Mouse (Mus musculus): ENCODE data around the gene Adm2. TPM values are rescaled to one million over a fixed set of nuclear protein-coding genes. Genes with fewer than 3 reads are reported as not detected.
A peak's percentile ranks its signal among the peaks of the same experiment; 100 is the strongest.

Adm2 gene
- polyA plus RNA-seq, 1 experiment from 2014 or later, result 0.83 TPM

DNA sequence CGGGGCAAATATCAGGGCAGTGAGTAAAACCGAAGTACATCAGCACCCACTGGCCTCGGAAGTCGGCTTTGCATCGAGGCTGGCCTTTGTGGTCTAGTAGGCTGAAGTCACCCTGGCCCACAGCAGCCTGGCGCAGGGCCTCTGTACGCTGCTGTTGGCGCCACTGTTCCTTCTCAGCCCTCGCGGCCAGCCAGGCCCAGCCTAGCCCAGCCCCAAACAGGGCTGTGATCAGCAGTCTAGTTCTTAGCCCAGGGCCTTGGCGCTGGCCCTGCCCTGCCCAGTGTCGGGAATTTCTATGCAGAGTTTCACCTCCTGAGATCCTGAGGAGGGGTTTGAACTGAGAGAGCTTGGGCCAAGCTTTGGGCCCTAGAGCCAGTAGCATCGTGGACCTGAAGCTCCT lies 49.5 kb downstream of the Adm2 start:
- H3K27ac ChIP-seq, result no peak overlapping the region
- H3K9me3 ChIP-seq, result no peaks in the 10 kb centered on the region
- H3K4me3 ChIP-seq, result no peak overlapping the region
- H3K36me3 ChIP-seq, result peaks cover 57% of the 10 kb centered on the region
- no peak overlapping the region; the same call in 1 of the 2 replicates for H3K4me2 ChIP-seq (replicated peaks)
- peak overlapping the region; percentile 35; the same call in 1 of the 2 replicates for H3K9ac ChIP-seq
- 88% methylated on average over 13 of the region's 13 CpGs for WGBS
- H3K27me3 ChIP-seq, result peaks cover 19% of the 10 kb centered on the region
- no peak for ATAC-seq (ENCODE audit: low FRiP score, low read depth)
- H3K4me1 ChIP-seq, result peaks cover 19% of the 10 kb centered on the region

DNA sequence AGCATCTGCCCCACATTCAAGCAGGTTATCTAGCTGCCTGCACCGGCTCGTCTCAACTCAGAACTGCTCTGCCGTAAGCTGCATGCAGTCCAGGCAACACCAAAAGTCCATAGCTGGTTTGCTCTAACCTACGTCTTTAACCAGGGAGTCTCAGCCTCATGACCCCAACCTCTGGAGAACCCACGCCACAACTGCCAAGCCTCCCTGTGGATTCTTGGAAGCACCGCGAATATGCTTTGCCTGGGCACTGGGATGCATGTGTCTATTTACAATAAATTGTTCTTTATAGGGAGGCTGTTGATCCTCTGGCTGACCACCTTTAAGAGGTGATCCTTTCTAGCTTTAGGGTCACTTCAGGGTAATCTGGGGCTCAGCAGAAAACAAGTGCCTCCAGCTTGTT lies 50.0 kb downstream of the Adm2 start:
- Histone ChIP-seq H3K9ac (peak overlapping the region; percentile 35; the same call in 1 of the 2 replicates), H3K4me2 (replicated peaks) (peak overlapping the region; percentile 85), H3K27me3 (peaks cover 24% of the 10 kb centered on the region), H3K27ac (no peak overlapping the region), H3K4me3 (peak overlapping the region; percentile 66; the same call in 1 of the 2 replicates), H3K4me1 (peaks cover 24% of the 10 kb centered on the region), H3K9me3 (no peaks in the 10 kb centered on the region), H3K36me3 (peaks cover 53% of the 10 kb centered on the region)
- ATAC-seq (ENCODE audit: low FRiP score, low read depth), result no peak
- 84% methylated on average over 7 of the region's 7 CpGs for WGBS

DNA sequence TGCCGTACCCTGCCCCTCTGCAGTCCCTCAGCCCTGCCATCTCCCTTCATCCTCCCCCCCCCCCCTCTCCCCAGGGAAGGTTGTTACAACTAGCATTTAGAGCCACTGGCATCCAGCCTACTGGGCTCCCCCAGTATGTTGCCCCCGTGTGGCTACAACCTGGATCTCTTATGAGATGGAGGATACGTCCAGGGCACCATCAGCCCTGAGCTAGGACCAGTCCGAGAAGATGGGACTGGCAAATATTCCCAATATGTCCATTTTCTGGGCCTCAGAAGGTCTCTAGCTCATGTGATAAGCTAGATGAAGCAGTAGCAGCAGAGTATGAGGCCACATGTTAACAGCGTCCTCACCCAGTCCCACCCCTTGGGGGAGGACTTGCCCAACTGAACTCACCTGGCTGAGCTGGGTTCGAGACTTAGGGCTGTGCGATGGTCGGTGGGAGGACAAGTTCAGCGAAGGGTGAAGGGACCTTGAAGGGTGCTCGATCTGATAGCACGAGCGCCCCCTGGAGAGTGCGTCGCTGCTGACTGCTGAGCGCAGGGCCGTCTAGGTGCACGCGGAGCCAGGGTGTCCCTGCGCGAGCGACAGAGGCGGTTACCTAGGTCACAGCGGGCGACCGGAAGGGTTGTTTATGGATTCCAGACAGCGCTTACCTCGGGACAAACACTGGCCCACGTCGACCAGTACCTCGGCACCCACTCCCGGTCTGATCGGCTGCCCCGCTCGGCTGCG lies 50.7 kb downstream of the Adm2 start:
- peak; percentile 77 for ATAC-seq (ENCODE audit: low FRiP score, low read depth)
- H3K9ac ChIP-seq, result peak overlapping the region; percentile 84
- H3K4me3 ChIP-seq, result peak overlapping the region; percentile 66
- H3K27me3 ChIP-seq, result peaks cover 30% of the 10 kb centered on the region
- H3K9me3 ChIP-seq, result no peaks in the 10 kb centered on the region
- peak overlapping the region; percentile 85 for H3K4me2 ChIP-seq (replicated peaks)
- H3K36me3 ChIP-seq, result peaks cover 46% of the 10 kb centered on the region
- H3K4me1 ChIP-seq, result peaks cover 28% of the 10 kb centered on the region
- 2% methylated on average over 35 of the region's 35 CpGs for whole genome bisulfite sequencing
- peak overlapping the region; percentile 87 for H3K27ac ChIP-seq

DNA sequence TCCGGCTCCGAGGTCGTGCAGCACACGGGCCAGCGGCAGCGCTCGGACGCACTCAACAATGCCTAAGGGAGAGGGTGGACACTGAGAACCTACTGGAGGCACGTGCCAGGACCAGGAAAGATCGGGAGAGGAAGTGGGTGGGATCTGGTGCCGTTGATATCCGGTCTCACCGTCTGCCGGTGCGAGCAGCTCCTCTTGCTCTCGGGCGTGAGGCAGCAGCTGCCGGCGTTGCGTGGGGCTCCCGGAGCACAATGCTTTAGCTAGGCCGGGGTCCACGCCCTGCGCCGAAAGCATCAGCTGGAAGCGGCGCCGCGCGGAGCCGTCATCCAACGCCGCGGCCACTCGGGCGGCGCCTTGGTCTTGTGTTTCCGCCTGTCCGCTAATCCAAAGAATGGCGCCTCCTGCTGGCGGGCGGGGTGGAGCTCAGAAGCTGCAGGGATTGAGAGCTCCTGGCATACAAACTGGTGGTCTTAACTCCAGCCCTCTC lies 51.3 kb downstream of the Adm2 start, which contains the start of gene Sco2:
TSS of gene Sco2 (minus strand) at position 85 of the 487 bp plus-strand sequence.
- WGBS, result under 1% methylated on average over 42 of the region's 42 CpGs
- H3K4me3 ChIP-seq, result peak within 1 kb of the TSS; percentile 66
- peak within 1 kb of the TSS; percentile 84 for H3K9ac ChIP-seq
- no peaks in the 10 kb centered on the region for H3K9me3 ChIP-seq
- peaks cover 40% of the 10 kb centered on the region for H3K36me3 ChIP-seq
- peak within 1 kb of the TSS; percentile 85 for H3K4me2 ChIP-seq (replicated peaks)
- H3K27ac ChIP-seq, result peak within 1 kb of the TSS; percentile 87
- H3K27me3 ChIP-seq, result peaks cover 36% of the 10 kb centered on the region
- H3K4me1 ChIP-seq, result peaks cover 34% of the 10 kb centered on the region
- peak; percentile 84 for ATAC-seq (ENCODE audit: low FRiP score, low read depth)

Small RNA genes within 50 kb of the gene (microRNA-seq; reads per million reads assigned to microRNA genes)
- not detected for gene Mir6959

Other genes starting within 250 kb of the Adm2 start
- gene Trabd, start 247.6 kb upstream of the Adm2 start, polyA plus RNA-seq (2015; fragmentation: Nextera tagmentation; extraction: Ambion mirVana), result 49.4 and 51.3 TPM in 2 replicates
- gene Selenoo, start 233.6 kb upstream of the Adm2 start, polyA plus RNA-seq (2015; fragmentation: Nextera tagmentation; extraction: Ambion mirVana), result 18.6 and 19.0 TPM in 2 replicates
- gene Tubgcp6, start 199.6 kb upstream of the Adm2 start, polyA plus RNA-seq (2015; fragmentation: Nextera tagmentation; extraction: Ambion mirVana), result 17.5 and 18.1 TPM in 2 replicates
- gene Hdac10, start 194.0 kb upstream of the Adm2 start, polyA plus RNA-seq (2015; fragmentation: Nextera tagmentation; extraction: Ambion mirVana), result 17.4 and 18.7 TPM in 2 replicates
- 6.4 and 6.5 TPM in 2 replicates for gene Mapk12, start 182.0 kb upstream of the Adm2 start, polyA plus RNA-seq (2015; fragmentation: Nextera tagmentation; extraction: Ambion mirVana)
- gene Mapk11, start 173.1 kb upstream of the Adm2 start, polyA plus RNA-seq (2015; fragmentation: Nextera tagmentation; extraction: Ambion mirVana), result 8.4 and 10.4 TPM in 2 replicates
- 130 and 144 TPM in 2 replicates for gene Plxnb2, start 141.9 kb upstream of the Adm2 start, polyA plus RNA-seq (2015; fragmentation: Nextera tagmentation; extraction: Ambion mirVana)
- 22.8 and 25.8 TPM in 2 replicates for gene Dennd6b, start 126.2 kb upstream of the Adm2 start, polyA plus RNA-seq (2015; fragmentation: Nextera tagmentation; extraction: Ambion mirVana)
- 31.8 and 36.3 TPM in 2 replicates for gene Ppp6r2, start 111.2 kb upstream of the Adm2 start, polyA plus RNA-seq (2015; fragmentation: Nextera tagmentation; extraction: Ambion mirVana)
- 62.8 and 66.3 TPM in 2 replicates for gene Sbf1, start 7.4 kb upstream of the Adm2 start, polyA plus RNA-seq (2015; fragmentation: Nextera tagmentation; extraction: Ambion mirVana)
- not detected in 2 replicates for gene Miox, start 11.7 kb downstream of the Adm2 start, polyA plus RNA-seq (2015; fragmentation: Nextera tagmentation; extraction: Ambion mirVana)
- 57.6 and 65.1 TPM in 2 replicates for gene Lmf2, start 32.9 kb downstream of the Adm2 start, polyA plus RNA-seq (2015; fragmentation: Nextera tagmentation; extraction: Ambion mirVana)
- 146 and 162 TPM in 2 replicates for gene Ncaph2, start 33.0 kb downstream of the Adm2 start, polyA plus RNA-seq (2015; fragmentation: Nextera tagmentation; extraction: Ambion mirVana)
- gene Sco2, start 51.1 kb downstream of the Adm2 start, polyA plus RNA-seq (2015; fragmentation: Nextera tagmentation; extraction: Ambion mirVana), result 5.4 and 5.8 TPM in 2 replicates
- 1.3 TPM in 2 replicates for gene Tymp, start 54.3 kb downstream of the Adm2 start, polyA plus RNA-seq (2015; fragmentation: Nextera tagmentation; extraction: Ambion mirVana)
- gene Odf3b, start 56.6 kb downstream of the Adm2 start, polyA plus RNA-seq (2015; fragmentation: Nextera tagmentation; extraction: Ambion mirVana), result 0.23 and 0.29 TPM in 2 replicates
- gene Klhdc7b, start 62.2 kb downstream of the Adm2 start, polyA plus RNA-seq (2015; fragmentation: Nextera tagmentation; extraction: Ambion mirVana), result 0.05 TPM in 1 of 2 replicates, not detected in the other
- not detected in 2 replicates for gene Syce3, start 87.8 kb downstream of the Adm2 start, polyA plus RNA-seq (2015; fragmentation: Nextera tagmentation; extraction: Ambion mirVana)
- 0.52 and 0.57 TPM in 2 replicates for gene Cpt1b, start 103.1 kb downstream of the Adm2 start, polyA plus RNA-seq (2015; fragmentation: Nextera tagmentation; extraction: Ambion mirVana)
- gene C730034F03Rik, start 106.9 kb downstream of the Adm2 start, polyA plus RNA-seq (2015; fragmentation: Nextera tagmentation; extraction: Ambion mirVana), result 3.5 and 3.7 TPM in 2 replicates
- gene Gm44502, start 107.0 kb downstream of the Adm2 start, polyA plus RNA-seq (2015; fragmentation: Nextera tagmentation; extraction: Ambion mirVana), result not detected in 2 replicates
- gene Chkb, start 107.2 kb downstream of the Adm2 start, polyA plus RNA-seq (2015; fragmentation: Nextera tagmentation; extraction: Ambion mirVana), result 55.7 and 63.6 TPM in 2 replicates
- gene Mapk8ip2, start 131.2 kb downstream of the Adm2 start, polyA plus RNA-seq (2015; fragmentation: Nextera tagmentation; extraction: Ambion mirVana), result 2.2 and 2.4 TPM in 2 replicates
- 23.0 TPM in 2 replicates for gene Arsa, start 154.7 kb downstream of the Adm2 start, polyA plus RNA-seq (2015; fragmentation: Nextera tagmentation; extraction: Ambion mirVana)
- gene Shank3, start 176.9 kb downstream of the Adm2 start, polyA plus RNA-seq (2015; fragmentation: Nextera tagmentation; extraction: Ambion mirVana), result 2.6 and 2.7 TPM in 2 replicates
- 0.17 TPM in 1 of 2 replicates, not detected in the other for gene Acr, start 245.6 kb downstream of the Adm2 start, polyA plus RNA-seq (2015; fragmentation: Nextera tagmentation; extraction: Ambion mirVana)

All from limb, embryonic 13.5 days (tissue).